Mouse (Mus musculus): ENCODE results near the gene Rrm1. TPM values are rescaled to one million over a fixed set of nuclear protein-coding genes. Genes with fewer than 3 reads are reported as not detected.

Rrm1 gene
- polyA plus RNA-seq, 2 experiments: 107 to 185 TPM

DNA sequence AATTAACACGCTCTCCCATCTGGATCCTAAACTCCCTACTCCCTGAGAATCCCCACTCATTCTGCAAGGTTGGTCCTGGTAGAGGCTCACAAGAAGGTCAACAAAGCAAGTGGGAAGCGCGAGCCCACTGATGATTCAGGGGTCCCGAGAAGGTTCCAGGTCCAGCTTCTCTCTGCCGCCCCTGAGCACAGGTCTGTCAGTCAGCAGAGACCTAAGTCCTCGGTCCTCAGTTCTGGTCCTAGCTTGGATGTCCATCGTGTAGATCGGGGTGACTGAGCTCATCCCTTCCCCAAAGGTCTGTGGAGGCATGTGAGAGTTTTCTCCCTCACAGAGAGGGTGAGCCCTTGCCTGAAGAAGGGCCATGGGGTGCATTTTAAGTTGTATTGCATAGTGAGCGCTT, 66.6 kb downstream of the Rrm1 start:
- TF ChIP-seq EP300 (IDR thresholded peaks at IDR 0.05; ENCODE audit: low read depth) (no peak), CTCF (IDR thresholded peaks at IDR 0.05; ENCODE audit: low read depth) (no peak)
- Histone ChIP-seq H3K9ac (replicated peaks) (no peak overlapping the region), H3K27me3 (ENCODE audit: control insufficient read depth, insufficient read depth, low read length) (no peaks in the 10 kb centered on the region; the same call in 1 of the 2 replicates), H3K4me2 (ENCODE audit: low read depth) (no peak overlapping the region), H3K36me3 (replicated peaks; ENCODE audit: control insufficient read depth, insufficient read depth, low read depth) (no peaks in the 10 kb centered on the region), H3K4me1 (replicated peaks; ENCODE audit: control insufficient read depth in 2 of 2, insufficient read depth in 2 of 2, low read length in 1 of 2) (no peaks in the 10 kb centered on the region), H3K9me3 (ENCODE audit: control insufficient read depth, low read length) (no peaks in the 10 kb centered on the region), H3K27ac (no peak overlapping the region), H3K4me3 (ENCODE audit: insufficient read depth in 1 of 2, low read depth in 2 of 2, low read length in 2 of 2) (no peak overlapping the region)
- DNase-seq (ENCODE audit: low read depth in 3 of 3, low spot score in 3 of 3): no peak
- no peak for ATAC-seq (ENCODE audit: insufficient read depth)
- WGBS (ENCODE audit: insufficient replicate concordance): 77% methylated on average over 9 of the region's 9 CpGs

DNA sequence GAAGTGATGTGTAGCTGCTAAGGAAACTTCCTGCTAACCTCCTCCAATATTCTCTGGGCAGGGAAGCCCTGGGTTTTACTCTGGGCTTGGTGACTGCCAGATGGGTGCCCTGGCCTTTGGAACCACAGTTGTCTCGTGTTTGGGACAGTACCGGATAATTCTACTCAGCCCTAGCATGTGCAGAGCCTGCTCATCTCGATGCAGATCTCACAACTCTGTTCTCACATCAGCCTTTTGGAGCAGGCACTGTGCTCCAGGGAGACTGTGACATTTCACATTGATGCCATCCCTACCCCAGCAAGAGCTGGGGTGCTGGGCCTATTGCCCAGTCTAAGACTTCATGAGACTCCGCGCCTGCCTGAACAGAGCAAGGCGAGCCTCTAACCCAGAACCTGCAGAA, 67.2 kb downstream of the Rrm1 start:
- 70% methylated on average over 6 of the region's 6 CpGs for WGBS (ENCODE audit: insufficient replicate concordance)
- no peak for TF ChIP-seq EP300 (IDR thresholded peaks at IDR 0.05; ENCODE audit: low read depth)
- TF ChIP-seq CTCF (IDR thresholded peaks at IDR 0.05; ENCODE audit: low read depth): no peak
- Histone ChIP-seq H3K9ac (replicated peaks) (no peak overlapping the region), H3K27me3 (ENCODE audit: control insufficient read depth, insufficient read depth, low read length) (no peaks in the 10 kb centered on the region; the same call in 1 of the 2 replicates), H3K9me3 (ENCODE audit: control insufficient read depth, low read length) (no peaks in the 10 kb centered on the region), H3K36me3 (replicated peaks; ENCODE audit: control insufficient read depth, insufficient read depth, low read depth) (no peaks in the 10 kb centered on the region), H3K4me3 (ENCODE audit: insufficient read depth in 1 of 2, low read depth in 2 of 2, low read length in 2 of 2) (no peak overlapping the region), H3K27ac (no peak overlapping the region), H3K4me2 (ENCODE audit: low read depth) (no peak overlapping the region), H3K4me1 (replicated peaks; ENCODE audit: control insufficient read depth in 2 of 2, insufficient read depth in 2 of 2, low read length in 1 of 2) (peaks cover 0 to 2% of the 10 kb centered on the region in 2 experiments; a peak in 1 of 4 replicates)
- DNase-seq (ENCODE audit: low read depth in 3 of 3, low spot score in 3 of 3) (no peak), ATAC-seq (ENCODE audit: insufficient read depth) (no peak)

GRCm38 (mm10) chr7:102509726-102510125, 68.2 kb downstream of the Rrm1 start:
- Histone ChIP-seq H3K4me1 (replicated peaks; ENCODE audit: control insufficient read depth in 2 of 2, insufficient read depth in 2 of 2, low read length in 1 of 2) (peaks cover 0 to 4% of the 10 kb centered on the region in 2 experiments; a peak in 1 of 4 replicates), H3K27ac (no peak overlapping the region), H3K27me3 (ENCODE audit: control insufficient read depth, insufficient read depth, low read length) (no peaks in the 10 kb centered on the region; the same call in 1 of the 2 replicates), H3K9ac (replicated peaks) (no peak overlapping the region), H3K4me2 (ENCODE audit: low read depth) (no peak overlapping the region), H3K4me3 (ENCODE audit: insufficient read depth in 1 of 2, low read depth in 2 of 2, low read length in 2 of 2) (no peak overlapping the region), H3K36me3 (replicated peaks; ENCODE audit: control insufficient read depth, insufficient read depth, low read depth) (no peaks in the 10 kb centered on the region), H3K9me3 (ENCODE audit: control insufficient read depth, low read length) (no peaks in the 10 kb centered on the region)
- 59% methylated on average over 7 of the region's 7 CpGs for WGBS (ENCODE audit: insufficient replicate concordance)
- TF ChIP-seq EP300 (IDR thresholded peaks at IDR 0.05; ENCODE audit: low read depth) (no peak), CTCF (IDR thresholded peaks at IDR 0.05; ENCODE audit: low read depth) (no peak)
- ATAC-seq (ENCODE audit: insufficient read depth): no peak
- no peak for DNase-seq (ENCODE audit: low read depth in 3 of 3, low spot score in 3 of 3)

DNA sequence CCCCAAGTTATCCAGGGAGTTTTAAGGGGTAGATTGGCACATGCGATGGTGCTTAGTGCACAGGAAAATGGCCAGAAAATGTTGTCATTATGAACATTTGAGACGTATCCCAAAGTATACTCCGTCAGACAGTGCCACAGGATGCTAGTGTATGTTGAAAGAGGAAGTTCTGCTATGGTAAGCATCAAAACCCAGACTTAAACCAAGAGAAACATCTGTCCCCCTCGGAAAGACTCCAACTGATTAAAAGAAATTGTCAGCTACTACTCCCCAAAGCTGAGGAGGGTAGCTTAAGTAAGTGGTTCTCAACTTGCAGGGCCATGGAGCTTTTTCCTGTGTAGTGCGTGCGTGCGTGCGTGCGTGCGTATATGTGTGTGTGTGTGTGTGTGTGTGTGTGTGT, 70.4 kb downstream of the Rrm1 start:
- Histone ChIP-seq H3K27ac (no peak overlapping the region), H3K4me2 (ENCODE audit: low read depth) (no peak overlapping the region), H3K36me3 (replicated peaks; ENCODE audit: control insufficient read depth, insufficient read depth, low read depth) (no peaks in the 10 kb centered on the region), H3K4me3 (ENCODE audit: insufficient read depth in 1 of 2, low read depth in 2 of 2, low read length in 2 of 2) (no peak overlapping the region), H3K4me1 (replicated peaks; ENCODE audit: control insufficient read depth in 2 of 2, insufficient read depth in 2 of 2, low read length in 1 of 2) (peaks cover 0 to 4% of the 10 kb centered on the region in 2 experiments; a peak in 1 of 4 replicates), H3K27me3 (ENCODE audit: control insufficient read depth, insufficient read depth, low read length) (no peaks in the 10 kb centered on the region; the same call in 1 of the 2 replicates), H3K9ac (replicated peaks) (no peak overlapping the region), H3K9me3 (ENCODE audit: control insufficient read depth, low read length) (no peaks in the 10 kb centered on the region)
- DNase-seq (ENCODE audit: low read depth in 3 of 3, low spot score in 3 of 3) (no peak), ATAC-seq (ENCODE audit: insufficient read depth) (no peak)
- 59% methylated on average over 10 of the region's 10 CpGs for WGBS (ENCODE audit: insufficient replicate concordance)
- TF ChIP-seq CTCF (IDR thresholded peaks at IDR 0.05; ENCODE audit: low read depth) (no peak), EP300 (IDR thresholded peaks at IDR 0.05; ENCODE audit: low read depth) (no peak)

GRCm38 (mm10) chr7:102512814-102513435, 71.4 kb downstream of the Rrm1 start:
- H3K4me2 ChIP-seq (ENCODE audit: low read depth): peak overlapping the region; percentile 69
- H3K27ac ChIP-seq: no peak overlapping the region
- H3K9ac ChIP-seq (replicated peaks): peak overlapping the region; percentile 23
- peaks cover 0 to 4% of the 10 kb centered on the region in 2 experiments; a peak in 1 of 4 replicates for H3K4me1 ChIP-seq (replicated peaks; ENCODE audit: control insufficient read depth in 2 of 2, insufficient read depth in 2 of 2, low read length in 1 of 2)
- H3K4me3 ChIP-seq (ENCODE audit: insufficient read depth in 1 of 2, low read depth in 2 of 2, low read length in 2 of 2): peak overlapping the region; percentile 20 to 44; a peak in 3 of 4 replicates
- DNase-seq (ENCODE audit: low read depth in 3 of 3, low spot score in 3 of 3) (peak; percentile 22 to 33 (median 30)), ATAC-seq (ENCODE audit: insufficient read depth) (peak; percentile 77)
- no peaks in the 10 kb centered on the region for H3K36me3 ChIP-seq (replicated peaks; ENCODE audit: control insufficient read depth, insufficient read depth, low read depth)
- H3K9me3 ChIP-seq (ENCODE audit: control insufficient read depth, low read length): no peaks in the 10 kb centered on the region
- 2% methylated on average over 54 of the region's 54 CpGs for WGBS (ENCODE audit: insufficient replicate concordance)
- peak; percentile 80 for TF ChIP-seq CTCF (IDR thresholded peaks at IDR 0.05; ENCODE audit: low read depth)
- TF ChIP-seq EP300 (IDR thresholded peaks at IDR 0.05; ENCODE audit: low read depth): no peak
- H3K27me3 ChIP-seq (ENCODE audit: control insufficient read depth, insufficient read depth, low read length): no peaks in the 10 kb centered on the region; the same call in 1 of the 2 replicates
